Mouse (Mus musculus): Measurements from ENCODE around the gene Tma16.

GRCm38 (mm10) chr8:66438468-66438867 lies 47.9 kb downstream of the Tma16 start:
- TF ChIP-seq POLR2A (IDR thresholded peaks at IDR 0.05; ENCODE audit: control insufficient read depth, extremely low read depth, insufficient read depth, low read length, poor library complexity) (no peak), CTCF (IDR thresholded peaks at IDR 0.05; ENCODE audit: borderline replicate concordance, control insufficient read depth, extremely low read depth, insufficient read depth, low read length, poor library complexity) (no peak)
